ENCODE assay signal across 9 mouse cellular contexts in the genomic region with DNA sequence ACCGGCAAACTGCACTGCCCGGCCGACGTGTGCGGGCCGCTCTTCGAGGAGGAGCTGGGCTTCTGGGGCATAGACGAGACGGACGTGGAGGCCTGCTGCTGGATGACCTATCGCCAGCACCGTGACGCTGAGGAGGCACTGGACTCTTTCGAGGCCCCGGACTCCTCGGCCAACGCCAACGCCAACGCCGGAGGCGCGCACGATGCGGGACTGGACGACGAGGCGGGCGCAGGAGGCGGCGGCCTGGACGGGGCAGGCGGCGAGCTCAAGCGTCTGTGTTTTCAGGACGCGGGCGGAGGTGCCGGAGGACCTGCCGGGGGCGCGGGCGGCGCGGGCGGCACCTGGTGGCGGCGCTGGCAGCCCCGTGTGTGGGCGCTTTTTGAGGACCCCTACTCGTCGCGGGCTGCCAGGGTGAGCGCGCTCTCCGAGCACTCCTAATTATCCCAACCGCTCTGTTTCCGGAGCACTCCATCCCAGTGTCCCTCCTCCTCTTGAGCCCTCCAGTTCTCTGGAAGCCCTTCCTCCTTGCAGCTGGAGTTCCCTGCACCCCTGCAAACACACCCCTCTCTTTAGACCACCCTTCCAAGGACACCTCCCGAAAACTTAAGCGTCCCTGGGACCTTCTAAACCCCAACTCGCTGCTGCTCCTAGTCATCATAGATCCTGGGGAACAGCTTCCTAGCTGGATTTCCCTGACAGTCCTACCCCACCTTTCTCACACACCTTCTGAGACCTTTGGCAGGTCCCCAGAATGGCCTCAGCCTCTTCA. TPM values are rescaled to one million over a fixed set of nuclear protein-coding genes. Genes with fewer than 3 reads are reported as not detected.
DNase-seq lines count a peak whose midpoint lies in the region; ATAC-seq and TF ChIP-seq lines count a peak whose summit lies in the region.
"Had no signal": no experiment of that assay in that cellular context is flagged by ENCODE, and none has a peak within 500 bp of the region (broad histone marks: within the 10 kb centered on the region; RNA-seq: fewer than 3 reads in every experiment).

No protein-coding gene starts in this region.

- TF ChIP-seq POLR2A in ES-Bruce4 (IDR thresholded peaks at IDR 0.05; ENCODE audit: insufficient read depth, low read length): no peak

- WGBS in heart, embryonic 14.5 days: under 1% methylated on average over 60 of the region's 60 CpGs
- under 1% methylated on average over 60 of the region's 60 CpGs for WGBS in embryonic facial prominence, embryonic 10.5 days
- WGBS in intestine, postnatal 0 days: 1% methylated on average over 49 of the region's 60 CpGs
- WGBS in neural tube, embryonic 11.5 days: under 1% methylated on average over 45 of the region's 60 CpGs

- peaks cover 3 to 23% of the 10 kb centered on the region in 2 experiments; a peak in 3 of 4 replicates for H3K4me1 ChIP-seq in heart, embryonic 14.5 days (ENCODE audit: control insufficient read depth in 2 of 2, insufficient read depth in 2 of 2, low read length in 2 of 2)
- no peaks in the 10 kb centered on the region for H3K4me1 ChIP-seq in ES-Bruce4 (ENCODE audit: control insufficient read depth, insufficient read depth, low read length)
- peaks cover 78% of the 10 kb centered on the region for H3K4me1 ChIP-seq in embryonic facial prominence, embryonic 10.5 days
- H3K4me1 ChIP-seq in intestine, postnatal 0 days (replicated peaks; ENCODE audit: control insufficient read depth, insufficient read depth, low read length): peaks cover 4% of the 10 kb centered on the region; the same call in 1 of the 2 replicates
- H3K4me1 ChIP-seq in neural tube, embryonic 11.5 days (ENCODE audit: control insufficient read depth, insufficient read depth, low read length): peaks cover 25% of the 10 kb centered on the region

- no peaks in the 10 kb centered on the region for H3K36me3 ChIP-seq in heart, embryonic 14.5 days (ENCODE audit: control insufficient read depth, insufficient read depth, low read length)
- H3K36me3 ChIP-seq in ES-Bruce4 (ENCODE audit: control insufficient read depth, insufficient read depth, low read length, poor library complexity, severe bottlenecking): peaks cover 6% of the 10 kb centered on the region
- H3K36me3 ChIP-seq in embryonic facial prominence, embryonic 10.5 days (replicated peaks): peaks cover 8% of the 10 kb centered on the region
- no peaks in the 10 kb centered on the region for H3K36me3 ChIP-seq in intestine, postnatal 0 days (ENCODE audit: control insufficient read depth, insufficient read depth)
- no peaks in the 10 kb centered on the region for H3K36me3 ChIP-seq in neural tube, embryonic 11.5 days (ENCODE audit: control insufficient read depth, insufficient read depth, low read length)

- TF ChIP-seq CTCF in ES-Bruce4 (IDR thresholded peaks at IDR 0.05; ENCODE audit: low read depth, low read length): no peak
- TF ChIP-seq CTCF in intestine, postnatal 0 days (IDR thresholded peaks at IDR 0.05; ENCODE audit: low read depth): no peak

- H3K4me2 ChIP-seq in heart, embryonic 14.5 days (ENCODE audit: low read length): peak overlapping the region; percentile 90
- peak overlapping the region; percentile 96 for H3K4me2 ChIP-seq in intestine, postnatal 0 days (replicated peaks; ENCODE audit: low read depth)
- H3K4me2 ChIP-seq in neural tube, embryonic 11.5 days (ENCODE audit: low read depth): peak overlapping the region; percentile 96

- peak overlapping the region; percentile 43 to 53 for H3K4me3 ChIP-seq in heart, embryonic 14.5 days (ENCODE audit: control insufficient read depth in 1 of 2, insufficient read depth in 1 of 2, low read depth in 1 of 2, low read length in 2 of 2)
- peak overlapping the region; percentile 86 for H3K4me3 ChIP-seq in ES-Bruce4 (ENCODE audit: low read depth, low read length)
- H3K4me3 ChIP-seq in embryonic facial prominence, embryonic 10.5 days: peak overlapping the region; percentile 77
- peak overlapping the region; percentile 53 for H3K4me3 ChIP-seq in intestine, postnatal 0 days (ENCODE audit: low read depth, low read length)
- peak overlapping the region; percentile 53 for H3K4me3 ChIP-seq in neural tube, embryonic 11.5 days (ENCODE audit: low read depth, low read length)

- peaks cover 72% of the 10 kb centered on the region for H3K27me3 ChIP-seq in heart, embryonic 14.5 days (ENCODE audit: control insufficient read depth, insufficient read depth, low read length)
- H3K27me3 ChIP-seq in ES-Bruce4 (ENCODE audit: control insufficient read depth, insufficient read depth, low read length, poor library complexity, severe bottlenecking): no peaks in the 10 kb centered on the region
- H3K27me3 ChIP-seq in embryonic facial prominence, embryonic 10.5 days (replicated peaks; ENCODE audit: low read depth, poor library complexity, severe bottlenecking): peaks cover 71% of the 10 kb centered on the region
- H3K27me3 ChIP-seq in intestine, postnatal 0 days (replicated peaks; ENCODE audit: control insufficient read depth, insufficient read depth, low read length): peaks cover 61% of the 10 kb centered on the region
- peaks cover 42% of the 10 kb centered on the region for H3K27me3 ChIP-seq in neural tube, embryonic 11.5 days (ENCODE audit: control insufficient read depth, insufficient read depth, low read length)

- no peak overlapping the region for H3K27ac ChIP-seq in heart, embryonic 14.5 days (replicated peaks in 1 of 2; ENCODE audit: control insufficient read depth in 1 of 2, insufficient read depth in 1 of 2, low read depth in 2 of 2, low read length in 2 of 2)
- H3K27ac ChIP-seq in ES-Bruce4 (ENCODE audit: insufficient read depth, low read length): no peak overlapping the region
- H3K27ac ChIP-seq in embryonic facial prominence, embryonic 10.5 days (replicated peaks): peak overlapping the region; percentile 49
- H3K27ac ChIP-seq in intestine, postnatal 0 days (ENCODE audit: low read depth, low read length): no peak overlapping the region
- H3K27ac ChIP-seq in neural tube, embryonic 11.5 days (ENCODE audit: low read depth, low read length): peak overlapping the region; percentile 29; the same call in 1 of the 2 replicates

- no peak for TF ChIP-seq EP300 in ES-Bruce4 (IDR thresholded peaks at IDR 0.05; ENCODE audit: insufficient read depth, low read depth, low read length)

- peak overlapping the region; percentile 44; the same call in 1 of the 2 replicates for H3K9ac ChIP-seq in heart, embryonic 14.5 days (ENCODE audit: low read length)
- peak overlapping the region; percentile 76 for H3K9ac ChIP-seq in ES-Bruce4 (ENCODE audit: low read depth, poor library complexity, severe bottlenecking)
- no peak overlapping the region for H3K9ac ChIP-seq in intestine, postnatal 0 days (ENCODE audit: low read depth, low read length)
- peak overlapping the region; percentile 54 for H3K9ac ChIP-seq in neural tube, embryonic 11.5 days (ENCODE audit: low read length)

- intact Hi-C loops in left cerebral cortex, postnatal 14 days (cut with DNase I): no loop called here

- H3K9me3 ChIP-seq in heart, embryonic 14.5 days (ENCODE audit: control insufficient read depth, low read length): no peaks in the 10 kb centered on the region
- no peaks in the 10 kb centered on the region for H3K9me3 ChIP-seq in ES-Bruce4 (replicated peaks; ENCODE audit: control insufficient read depth, insufficient read depth, low read length, poor library complexity, severe bottlenecking)
- H3K9me3 ChIP-seq in embryonic facial prominence, embryonic 10.5 days: no peaks in the 10 kb centered on the region
- no peaks in the 10 kb centered on the region for H3K9me3 ChIP-seq in intestine, postnatal 0 days (ENCODE audit: control insufficient read depth)
- H3K9me3 ChIP-seq in neural tube, embryonic 11.5 days (ENCODE audit: control insufficient read depth, low read length): no peaks in the 10 kb centered on the region

- no peak for ATAC-seq in heart, embryonic 14.5 days (ENCODE audit: insufficient number of reproducible peaks, insufficient read depth, low FRiP score, low read depth)
- no peak for ATAC-seq in intestine, postnatal 0 days
- ATAC-seq in neural tube, embryonic 11.5 days (ENCODE audit: insufficient read depth, low FRiP score, low TSS enrichment): no peak
- ATAC-seq in megakaryocyte-erythroid progenitor cell, adult 5-6 weeks (replicated peaks; ENCODE audit: low FRiP score, low TSS enrichment, poor library complexity, severe bottlenecking): no peak

- DNase-seq in heart, adult 9 months (ENCODE audit: low spot score in 2 of 2): no peak
- peak; percentile 47 for DNase-seq in embryonic facial prominence, embryonic 10.5 days (ENCODE audit: low spot score)
- DNase-seq in neural tube, embryonic 11.5 days (ENCODE audit: low spot score): no peak
- no peak for DNase-seq in left cerebral cortex, postnatal 14 days (ENCODE audit: low spot score in 2 of 2)

RNA-seq across cellular contexts. Expression of gene Kcnc3, which starts 1.1 kb away (rescaled TPM):
- not detected in 2 replicates for polyA plus RNA-seq in heart, embryonic 14.5 days (2014; fragmentation: Nextera tagmentation; extraction: Ambion mirVana)
- 12.3 and 15.5 TPM in 2 replicates for polyA plus RNA-seq in ES-Bruce4 (2011; ENCODE audit: insufficient read depth, insufficient read length, low read depth, missing spikeins)
- 0.44 and 0.63 TPM in 2 replicates for polyA plus RNA-seq in embryonic facial prominence, embryonic 10.5 days (2016; fragmentation: Nextera tagmentation; extraction: Ambion mirVana)
- 0.20 TPM in 2 replicates for polyA plus RNA-seq in intestine, postnatal 0 days (2015; fragmentation: Nextera tagmentation; extraction: Ambion mirVana)
- 0.92 and 1.7 TPM in 2 replicates for polyA plus RNA-seq in neural tube, embryonic 11.5 days (2014; fragmentation: Nextera tagmentation; extraction: Ambion mirVana)
- total RNA-seq in left cerebral cortex, postnatal 14 days (2021): 10 to 100 TPM; 74.2 to 75.5 TPM
- 1.9 and 7.9 TPM in 2 replicates for total RNA-seq in megakaryocyte-erythroid progenitor cell, adult 5-6 weeks (2014; fragmentation: Nextera tagmentation)
- 0.11 TPM in 1 of 2 replicates, not detected in the other for total RNA-seq in megakaryocyte-erythroid progenitor cell, adult 5-6 weeks (2017)

RNA-seq across cellular contexts. Expression of gene Napsa, which starts 19.4 kb away (rescaled TPM):
- polyA plus RNA-seq in heart, embryonic 14.5 days (2014; fragmentation: Nextera tagmentation; extraction: Ambion mirVana): 0.35 and 0.92 TPM in 2 replicates
- 0.97 and 1.1 TPM in 2 replicates for polyA plus RNA-seq in ES-Bruce4 (2011; ENCODE audit: insufficient read depth, insufficient read length, low read depth, missing spikeins)
- polyA plus RNA-seq in embryonic facial prominence, embryonic 10.5 days (2016; fragmentation: Nextera tagmentation; extraction: Ambion mirVana): 0.78 and 0.88 TPM in 2 replicates
- 0.99 and 1.1 TPM in 2 replicates for polyA plus RNA-seq in intestine, postnatal 0 days (2015; fragmentation: Nextera tagmentation; extraction: Ambion mirVana)
- 0.42 and 0.49 TPM in 2 replicates for polyA plus RNA-seq in neural tube, embryonic 11.5 days (2014; fragmentation: Nextera tagmentation; extraction: Ambion mirVana)
- total RNA-seq in left cerebral cortex, postnatal 14 days (2021): not detected
- 5.3 and 10.3 TPM in 2 replicates for total RNA-seq in megakaryocyte-erythroid progenitor cell, adult 5-6 weeks (2014; fragmentation: Nextera tagmentation)
- total RNA-seq in megakaryocyte-erythroid progenitor cell, adult 5-6 weeks (2017): 2.0 and 11.0 TPM in 2 replicates
- total RNA-seq: layer of hippocampus, adult 18-20 months had no signal

RNA-seq across cellular contexts. Expression of gene Nr1h2, which starts 37.8 kb away (rescaled TPM):
- polyA plus RNA-seq in heart, embryonic 14.5 days (2014; fragmentation: Nextera tagmentation; extraction: Ambion mirVana): 53.3 and 57.8 TPM in 2 replicates
- 67.6 and 95.7 TPM in 2 replicates for polyA plus RNA-seq in ES-Bruce4 (2011; ENCODE audit: insufficient read depth, insufficient read length, low read depth, missing spikeins)
- 75.0 and 77.6 TPM in 2 replicates for polyA plus RNA-seq in embryonic facial prominence, embryonic 10.5 days (2016; fragmentation: Nextera tagmentation; extraction: Ambion mirVana)
- 71.3 and 73.9 TPM in 2 replicates for polyA plus RNA-seq in intestine, postnatal 0 days (2015; fragmentation: Nextera tagmentation; extraction: Ambion mirVana)
- polyA plus RNA-seq in neural tube, embryonic 11.5 days (2014; fragmentation: Nextera tagmentation; extraction: Ambion mirVana): 68.1 and 71.9 TPM in 2 replicates
- total RNA-seq in left cerebral cortex, postnatal 14 days (2021): 10 to 100 TPM; 51.0 to 60.7 TPM
- total RNA-seq in megakaryocyte-erythroid progenitor cell, adult 5-6 weeks (2014; fragmentation: Nextera tagmentation): 68.7 and 69.2 TPM in 2 replicates
- 28.8 and 59.9 TPM in 2 replicates for total RNA-seq in megakaryocyte-erythroid progenitor cell, adult 5-6 weeks (2017)

RNA-seq across cellular contexts. Expression of gene Pold1, which starts 42.9 kb away (rescaled TPM):
- polyA plus RNA-seq in heart, embryonic 14.5 days (2014; fragmentation: Nextera tagmentation; extraction: Ambion mirVana): 28.6 and 29.2 TPM in 2 replicates
- polyA plus RNA-seq in ES-Bruce4 (2011; ENCODE audit: insufficient read depth, insufficient read length, low read depth, missing spikeins): 81.9 and 86.6 TPM in 2 replicates
- 164 and 171 TPM in 2 replicates for polyA plus RNA-seq in embryonic facial prominence, embryonic 10.5 days (2016; fragmentation: Nextera tagmentation; extraction: Ambion mirVana)
- polyA plus RNA-seq in intestine, postnatal 0 days (2015; fragmentation: Nextera tagmentation; extraction: Ambion mirVana): 16.8 and 18.3 TPM in 2 replicates
- polyA plus RNA-seq in neural tube, embryonic 11.5 days (2014; fragmentation: Nextera tagmentation; extraction: Ambion mirVana): 62.3 and 64.8 TPM in 2 replicates
- total RNA-seq in left cerebral cortex, postnatal 14 days (2021): 1 to 10 TPM; 4.2 to 7.0 TPM
- total RNA-seq in megakaryocyte-erythroid progenitor cell, adult 5-6 weeks (2014; fragmentation: Nextera tagmentation): 194 and 214 TPM in 2 replicates
- total RNA-seq in megakaryocyte-erythroid progenitor cell, adult 5-6 weeks (2017): 61.0 and 90.8 TPM in 2 replicates

RNA-seq across cellular contexts. Expression of gene Spib, which starts 59.7 kb away (rescaled TPM):
- not detected in 2 replicates for polyA plus RNA-seq in heart, embryonic 14.5 days (2014; fragmentation: Nextera tagmentation; extraction: Ambion mirVana)
- polyA plus RNA-seq in ES-Bruce4 (2011; ENCODE audit: insufficient read depth, insufficient read length, low read depth, missing spikeins): 1.4 and 2.4 TPM in 2 replicates
- polyA plus RNA-seq in embryonic facial prominence, embryonic 10.5 days (2016; fragmentation: Nextera tagmentation; extraction: Ambion mirVana): not detected in 2 replicates
- polyA plus RNA-seq in intestine, postnatal 0 days (2015; fragmentation: Nextera tagmentation; extraction: Ambion mirVana): 0.17 and 0.33 TPM in 2 replicates
- polyA plus RNA-seq in neural tube, embryonic 11.5 days (2014; fragmentation: Nextera tagmentation; extraction: Ambion mirVana): not detected in 2 replicates
- total RNA-seq in left cerebral cortex, postnatal 14 days (2021): under 1 TPM in 1 of 2 experiments, not detected in 1; 0.15 TPM
- 0.67 and 4.7 TPM in 2 replicates for total RNA-seq in megakaryocyte-erythroid progenitor cell, adult 5-6 weeks (2014; fragmentation: Nextera tagmentation)
- not detected in 2 replicates for total RNA-seq in megakaryocyte-erythroid progenitor cell, adult 5-6 weeks (2017)
- total RNA-seq: layer of hippocampus, adult 18-20 months had no signal

Comparison
In these comparisons a context has a peak if more than half of its experiments do, and no peak if none do; other contexts are left out.
1. H3K27ac ChIP-seq: peak in embryonic facial prominence, embryonic 10.5 days (single experiment) and neural tube, embryonic 11.5 days (single experiment); none in heart, embryonic 14.5 days (0 of 2), ES-Bruce4 (single experiment) and intestine, postnatal 0 days (single experiment).
2. Peak in every context shown above with its lines, with median percentiles within 50 percentile points of each other: H3K4me2 ChIP-seq and H3K4me3 ChIP-seq.